ENCODE assay signal across 27 mouse cellular contexts in genomic region chr12:73087086-73087485, GRCm38 (mm10). TPM values are rescaled to one million over a fixed set of nuclear protein-coding genes. Genes with fewer than 3 reads are reported as not detected.
A peak's percentile ranks its signal among the peaks of the same experiment; 100 is the strongest.
DNase-seq lines count a peak whose midpoint lies in the region; ATAC-seq and TF ChIP-seq lines count a peak whose summit lies in the region.
"Had no signal": no experiment of that assay in that cellular context is flagged by ENCODE, and none has a peak within 500 bp of the region (broad histone marks: within the 10 kb centered on the region; RNA-seq: fewer than 3 reads in every experiment).

No protein-coding gene starts in this region.

- TF ChIP-seq CTCF in E14TG2a.4 (conservative IDR thresholded peaks at IDR 0.05; ENCODE audit: low read length) (no peak), ES-Bruce4 (IDR thresholded peaks at IDR 0.05; ENCODE audit: low read depth, low read length) (no peak)
- no peak for TF ChIP-seq CTCF in forebrain, postnatal 0 days (IDR thresholded peaks at IDR 0.05; ENCODE audit: low read depth)
- TF ChIP-seq CTCF in thymus, adult 2 months (IDR thresholded peaks at IDR 0.05; ENCODE audit: borderline replicate concordance, control insufficient read depth, extremely low read depth, insufficient read depth, low read length, poor library complexity): no peak

- H3K4me1 ChIP-seq in E14TG2a.4 (replicated peaks; ENCODE audit: low read depth, low read length) (peaks cover 94% of the 10 kb centered on the region), ES-Bruce4 (ENCODE audit: control insufficient read depth, insufficient read depth, low read length) (peaks cover 8% of the 10 kb centered on the region), ES-E14 (ENCODE audit: control insufficient read depth in 2 of 2, insufficient read depth in 2 of 2, low read length in 2 of 2, poor library complexity in 1 of 2) (peaks cover 27 to 36% of the 10 kb centered on the region in 2 experiments)
- H3K4me1 ChIP-seq in forebrain, postnatal 0 days (ENCODE audit: insufficient read depth): no peaks in the 10 kb centered on the region
- no peaks in the 10 kb centered on the region for H3K4me1 ChIP-seq in thymus, adult 2 months (replicated peaks; ENCODE audit: control insufficient read depth, insufficient read depth, low read length)
- H3K4me1 ChIP-seq: embryonic facial prominence, embryonic 13.5 days; embryonic facial prominence, embryonic 15.5 days; forebrain, embryonic 12.5 days had no signal

- H3K9me3 ChIP-seq in E14TG2a.4 (ENCODE audit: low read length) (no peaks in the 10 kb centered on the region), ES-Bruce4 (replicated peaks; ENCODE audit: control insufficient read depth, insufficient read depth, low read length, poor library complexity, severe bottlenecking) (no peaks in the 10 kb centered on the region), ES-E14 (ENCODE audit: control insufficient read depth, insufficient read depth, low read depth, low read length) (no peaks in the 10 kb centered on the region)
- H3K9me3 ChIP-seq in forebrain, postnatal 0 days (ENCODE audit: low read length): no peaks in the 10 kb centered on the region
- H3K9me3 ChIP-seq: embryonic facial prominence, embryonic 13.5 days; embryonic facial prominence, embryonic 15.5 days; forebrain, embryonic 10.5 days; forebrain, embryonic 12.5 days had no signal

- ATAC-seq in forebrain, postnatal 0 days: no peak
- ATAC-seq: activated CD4-positive, CD25-positive, alpha-beta regulatory T cell, adult 4 months; forebrain, embryonic 14.5 days; forebrain, embryonic 16.5 days; Patski had no signal

- TF ChIP-seq POLR2A in ES-Bruce4 (IDR thresholded peaks at IDR 0.05; ENCODE audit: insufficient read depth, low read length): no peak
- no peak for TF ChIP-seq POLR2A in thymus, adult 2 months (IDR thresholded peaks at IDR 0.05; ENCODE audit: control insufficient read depth, extremely low read depth, insufficient read depth, low read length, poor library complexity)

- in situ Hi-C loops in ES-E14 (cut with MboI; ENCODE audit: low sequenced_read_pairs in 2 of 2, unreplicated experiment in 2 of 2): no loop called here

- H3K27ac ChIP-seq in ES-Bruce4 (ENCODE audit: insufficient read depth, low read length) (peak overlapping the region; percentile 91), ES-E14 (ENCODE audit: insufficient read depth, low read depth, low read length, poor library complexity, severe bottlenecking) (peak overlapping the region; percentile 97)
- no peak overlapping the region for H3K27ac ChIP-seq in forebrain, postnatal 0 days (ENCODE audit: low read depth, low read length)
- no peak overlapping the region for H3K27ac ChIP-seq in thymus, adult 2 months (ENCODE audit: control insufficient read depth, insufficient read depth, low read length)
- H3K27ac ChIP-seq: embryonic facial prominence, embryonic 13.5 days; embryonic facial prominence, embryonic 15.5 days; forebrain, embryonic 10.5 days; forebrain, embryonic 12.5 days had no signal

- H3K4me3 ChIP-seq in E14TG2a.4 (replicated peaks; ENCODE audit: low read length) (peak overlapping the region; percentile 43), ES-Bruce4 (ENCODE audit: low read depth, low read length) (peak overlapping the region; percentile 36; the same call in 1 of the 2 replicates), ES-E14 (ENCODE audit: insufficient read depth in 1 of 2, low read depth in 1 of 2, low read length in 2 of 2, poor library complexity in 1 of 2, severe bottlenecking in 1 of 2) (peak overlapping the region in 1 of 2 experiments; percentile 20; a peak in 2 of 4 replicates)
- H3K4me3 ChIP-seq in forebrain, postnatal 0 days (ENCODE audit: low read depth, low read length): no peak overlapping the region
- H3K4me3 ChIP-seq in thymus, adult 2 months (ENCODE audit: control insufficient read depth, insufficient read depth, low read length): no peak overlapping the region
- H3K4me3 ChIP-seq: embryonic facial prominence, embryonic 13.5 days; embryonic facial prominence, embryonic 15.5 days; erythroblast, embryonic 14.5 days; forebrain, embryonic 10.5 days; forebrain, embryonic 12.5 days had no signal

- H3K4me2 ChIP-seq in forebrain, postnatal 0 days (ENCODE audit: low read depth): no peak overlapping the region
- H3K4me2 ChIP-seq: embryonic facial prominence, embryonic 13.5 days; embryonic facial prominence, embryonic 15.5 days; forebrain, embryonic 12.5 days had no signal

- H3K27me3 ChIP-seq in E14TG2a.4 (ENCODE audit: insufficient read depth, low read length) (no peaks in the 10 kb centered on the region), ES-Bruce4 (ENCODE audit: control insufficient read depth, insufficient read depth, low read length, poor library complexity, severe bottlenecking) (no peaks in the 10 kb centered on the region)
- no peaks in the 10 kb centered on the region for H3K27me3 ChIP-seq in forebrain, postnatal 0 days (ENCODE audit: insufficient read depth, low read length)
- H3K27me3 ChIP-seq in thymus, adult 2 months (ENCODE audit: control insufficient read depth, insufficient read depth, low read length): no peaks in the 10 kb centered on the region
- H3K27me3 ChIP-seq: embryonic facial prominence, embryonic 13.5 days; embryonic facial prominence, embryonic 15.5 days; forebrain, embryonic 12.5 days; Patski had no signal

- DNase-seq in ES-E14 (ENCODE audit: low read depth, low spot score) (no peak), ZHBTc4 (ENCODE audit: low read depth, low spot score) (peak; percentile 58)
- no peak for DNase-seq in forebrain, postnatal 0 days
- no peak for DNase-seq in thymus, adult 2 months
- DNase-seq in thymus, postnatal 36 days: no peak
- DNase-seq: adrenal gland, adult 8-10 months; adrenal gland, postnatal 14 days; adrenal gland, postnatal 36 days; cerebellum, adult 11-12 months; cerebellum, adult 2 months; cerebellum, adult 9-10 months; cerebellum, postnatal 14 days; cerebellum, postnatal 36 days; embryo, embryonic 11 days had no signal

- WGBS in forebrain, postnatal 0 days: 92% methylated on average over 7 of the region's 7 CpGs
- 99% methylated on average over 7 of the region's 7 CpGs for WGBS in thymus, adult 2 months

- H3K9ac ChIP-seq in ES-Bruce4 (ENCODE audit: low read depth, poor library complexity, severe bottlenecking): peak overlapping the region; percentile 44; the same call in 1 of the 2 replicates
- H3K9ac ChIP-seq in ES-E14 (ENCODE audit: insufficient read depth, low read depth, low read length, poor library complexity, severe bottlenecking): peak overlapping the region; percentile 53; the same call in 1 of the 2 replicates
- no peak overlapping the region for H3K9ac ChIP-seq in forebrain, postnatal 0 days
- H3K9ac ChIP-seq: embryonic facial prominence, embryonic 13.5 days; embryonic facial prominence, embryonic 15.5 days; forebrain, embryonic 12.5 days had no signal

- TF ChIP-seq EP300 in ES-Bruce4 (IDR thresholded peaks at IDR 0.05; ENCODE audit: insufficient read depth, low read depth, low read length): peak; percentile 87

- H3K36me3 ChIP-seq in E14TG2a.4 (ENCODE audit: insufficient read depth, low read length) (peaks cover 8% of the 10 kb centered on the region; the same call in 1 of the 2 replicates), ES-Bruce4 (ENCODE audit: control insufficient read depth, insufficient read depth, low read length, poor library complexity, severe bottlenecking) (no peaks in the 10 kb centered on the region), ES-E14 (ENCODE audit: control insufficient read depth, insufficient read depth, low read length, poor library complexity, severe bottlenecking) (no peaks in the 10 kb centered on the region)
- H3K36me3 ChIP-seq in forebrain, postnatal 0 days (ENCODE audit: insufficient read depth): no peaks in the 10 kb centered on the region
- no peaks in the 10 kb centered on the region for H3K36me3 ChIP-seq in thymus, adult 2 months (ENCODE audit: control insufficient read depth, insufficient read depth, low read length)
- H3K36me3 ChIP-seq: embryonic facial prominence, embryonic 13.5 days; embryonic facial prominence, embryonic 15.5 days; forebrain, embryonic 10.5 days; forebrain, embryonic 12.5 days had no signal

TF ChIP-seq in ES-E14, 5 proteins besides CTCF, POLR2A, EP300 and RAD21:
- TF ChIP-seq MAFK (IDR thresholded peaks at IDR 0.05; ENCODE audit: insufficient read depth, low read depth, low read length) (no peak), HCFC1 (IDR thresholded peaks at IDR 0.05; ENCODE audit: borderline replicate concordance, insufficient read depth, low read length) (no peak), ZNF384 (IDR thresholded peaks at IDR 0.05; ENCODE audit: low read depth, low read length) (no peak), CHD2 (IDR thresholded peaks at IDR 0.05; ENCODE audit: low read depth, low read length) (no peak), ZC3H11A (IDR thresholded peaks at IDR 0.05; ENCODE audit: borderline replicate concordance, low read depth, low read length) (no peak)

RNA-seq across cellular contexts. Expression of gene Six4, which starts 26.2 kb away (rescaled TPM):
- polyA plus RNA-seq in ES-Bruce4 (2011; ENCODE audit: insufficient read depth, insufficient read length, low read depth, missing spikeins): 46.0 and 47.0 TPM in 2 replicates
- total RNA-seq in ES-E14 (2012; rRNA removed): 13.6 and 17.1 TPM in 2 replicates
- total RNA-seq in forebrain, postnatal 0 days (2014; rRNA removed): 0.31 and 0.43 TPM in 2 replicates
- 0.09 and 0.13 TPM in 2 replicates for polyA plus RNA-seq in forebrain, postnatal 0 days (2015; fragmentation: Nextera tagmentation; extraction: Ambion mirVana)
- polyA plus RNA-seq in thymus, adult 2 months (2012; rRNA removed): 1.1 and 1.4 TPM in 2 replicates
- total RNA-seq: common myeloid progenitor, adult 5-6 weeks; MEL had no signal

RNA-seq across cellular contexts. Expression of gene Six1, which starts 33.4 kb away (rescaled TPM):
- polyA plus RNA-seq in ES-Bruce4 (2011; ENCODE audit: insufficient read depth, insufficient read length, low read depth, missing spikeins): 2.9 and 3.5 TPM in 2 replicates
- total RNA-seq in ES-E14 (2012; rRNA removed): 2.2 and 2.9 TPM in 2 replicates
- total RNA-seq in forebrain, postnatal 0 days (2014; rRNA removed): 0.62 and 0.77 TPM in 2 replicates
- 0.65 TPM in 2 replicates for polyA plus RNA-seq in forebrain, postnatal 0 days (2015; fragmentation: Nextera tagmentation; extraction: Ambion mirVana)
- 11.9 and 13.9 TPM in 2 replicates for polyA plus RNA-seq in thymus, adult 2 months (2012; rRNA removed)
- total RNA-seq: MEL had no signal
- polyA plus RNA-seq: activated CD4-positive, CD25-positive, alpha-beta regulatory T cell, adult 4 months; erythroblast, embryonic 14.5 days had no signal

RNA-seq across cellular contexts. Expression of gene Mnat1, which starts 36.4 kb away (rescaled TPM):
- 71.2 and 77.6 TPM in 2 replicates for polyA plus RNA-seq in ES-Bruce4 (2011; ENCODE audit: insufficient read depth, insufficient read length, low read depth, missing spikeins)
- 26.8 and 41.2 TPM in 2 replicates for total RNA-seq in ES-E14 (2012; rRNA removed)
- 14.8 and 16.1 TPM in 2 replicates for total RNA-seq in forebrain, postnatal 0 days (2014; rRNA removed)
- 16.3 and 18.6 TPM in 2 replicates for polyA plus RNA-seq in forebrain, postnatal 0 days (2015; fragmentation: Nextera tagmentation; extraction: Ambion mirVana)
- 6.4 and 8.7 TPM in 2 replicates for polyA plus RNA-seq in thymus, adult 2 months (2012; rRNA removed)

Comparison
In these comparisons a context has a peak if more than half of its experiments do, and no peak if none do; other contexts are left out.
1. H3K4me3 ChIP-seq: peak in E14TG2a.4 (single experiment) and ES-Bruce4 (single experiment); none in forebrain, postnatal 0 days (single experiment) and thymus, adult 2 months (single experiment).
2. H3K27ac ChIP-seq: peak in ES-Bruce4 (single experiment) and ES-E14 (single experiment); none in forebrain, postnatal 0 days (single experiment) and thymus, adult 2 months (single experiment).
3. RNA of gene Six4, which starts 26.2 kb away (polyA plus RNA-seq): 46.0 to 47.0 TPM in ES-Bruce4; 1.1 to 1.4 TPM in thymus, adult 2 months and 0.09 to 0.13 TPM in forebrain, postnatal 0 days; every median in the first group is over 10 times any median in the second.